Mouse (Mus musculus) A20 (cell line): ENCODE measurements around the gene Olfr91.
A peak's percentile ranks its signal among the peaks of the same experiment; 100 is the strongest.
"Not testable (repeated sequence)": the region's sequence is repeated elsewhere in the genome, so short reads cannot be mapped to it uniquely, and the experiment has no call there.

ENCODE experiments used
- DNase-seq: peaks from one replicate; pipeline ENCODE4 v3.0.0-alpha.2; 2011; ENCODE audit warnings: low read depth, low spot score

Olfr91 gene

DNA sequence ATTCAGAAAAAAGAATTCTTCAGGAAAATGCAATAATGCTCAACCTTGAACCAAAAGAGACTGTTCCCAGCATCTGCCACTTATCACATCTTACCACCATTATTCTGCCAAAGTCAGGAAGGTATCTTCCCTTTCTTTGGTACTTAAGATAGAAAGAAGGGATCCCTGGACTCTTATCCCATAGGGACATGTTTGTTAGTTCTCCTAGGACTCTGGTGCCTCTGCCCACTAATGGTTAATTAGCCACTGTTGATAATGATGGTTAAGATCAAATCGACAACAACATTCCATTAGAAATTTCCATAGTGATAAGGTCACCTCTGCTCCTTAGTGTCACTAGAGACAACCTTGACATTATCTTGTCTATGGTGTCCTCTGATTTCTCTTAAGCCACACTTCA is at the start of gene Olfr91:
Olfr91 (minus strand) TSS at position 101 of the 400 bp plus-strand sequence.
- no peak for DNase-seq

DNA sequence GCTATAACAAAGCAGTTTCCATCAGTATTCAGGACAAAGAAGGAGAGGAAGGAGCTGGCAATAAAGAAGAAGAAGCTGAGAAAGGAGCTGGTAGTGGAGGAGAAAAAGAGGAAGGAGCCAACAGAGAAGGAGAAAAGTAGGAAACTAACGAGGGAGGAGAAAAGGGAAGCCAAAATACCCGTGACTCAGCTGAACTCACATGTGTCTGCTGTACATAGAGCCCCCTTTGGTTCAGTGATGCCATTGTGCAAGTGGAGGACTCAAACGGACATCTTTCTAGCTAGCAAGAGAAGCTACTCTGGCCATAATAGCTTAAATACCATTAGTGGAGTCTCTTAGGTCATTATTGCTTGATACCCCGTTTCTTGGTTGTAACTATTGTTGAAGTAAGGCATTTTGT is 33.3 kb upstream of the Olfr91 start:
- DNase-seq, result not testable (repeated sequence)

DNA sequence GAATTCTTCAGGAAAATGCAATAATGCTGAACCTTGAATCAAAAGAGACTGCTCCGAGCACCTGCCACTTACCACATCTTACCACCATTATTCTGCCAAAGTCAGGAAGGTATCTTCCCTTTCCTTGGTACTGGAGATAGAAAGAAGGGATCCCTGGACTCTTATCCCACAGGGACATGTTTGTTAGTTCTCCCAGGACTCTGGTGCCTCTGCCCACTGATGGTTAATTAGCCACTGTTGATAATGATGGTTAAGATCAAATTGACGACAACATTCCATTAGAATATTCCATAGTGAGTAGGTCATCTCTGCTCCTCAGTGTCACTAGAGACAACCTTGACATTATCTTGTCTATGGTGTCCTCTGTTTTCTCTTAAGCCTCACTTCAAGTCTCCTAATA is 21.9 kb upstream of the Olfr91 start, which contains the start of gene Olfr92:
Olfr92 (minus strand) TSS at position 101 of the 400 bp plus-strand sequence.
- DNase-seq, result no peak

DNA sequence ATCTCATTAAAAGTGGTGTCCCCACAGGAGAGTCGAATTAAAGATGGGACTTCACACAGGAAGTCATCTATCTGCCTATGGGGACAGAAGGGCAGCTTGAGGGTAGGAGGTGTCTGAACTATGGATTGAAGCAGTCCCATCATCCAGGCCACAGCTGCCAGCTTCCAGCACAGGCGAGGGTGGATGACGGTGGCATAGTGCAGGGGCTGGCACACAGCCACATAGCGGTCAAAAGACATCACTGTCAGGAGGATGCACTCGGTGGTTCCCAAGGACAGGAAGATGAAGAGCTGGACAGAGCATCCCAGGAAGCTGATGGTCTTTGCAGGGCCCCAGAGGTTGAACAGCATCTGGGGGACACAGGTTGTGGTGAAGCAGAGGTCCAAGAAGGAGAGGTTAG is 4.8 kb downstream of the Olfr91 start:
- no peak for DNase-seq

DNA sequence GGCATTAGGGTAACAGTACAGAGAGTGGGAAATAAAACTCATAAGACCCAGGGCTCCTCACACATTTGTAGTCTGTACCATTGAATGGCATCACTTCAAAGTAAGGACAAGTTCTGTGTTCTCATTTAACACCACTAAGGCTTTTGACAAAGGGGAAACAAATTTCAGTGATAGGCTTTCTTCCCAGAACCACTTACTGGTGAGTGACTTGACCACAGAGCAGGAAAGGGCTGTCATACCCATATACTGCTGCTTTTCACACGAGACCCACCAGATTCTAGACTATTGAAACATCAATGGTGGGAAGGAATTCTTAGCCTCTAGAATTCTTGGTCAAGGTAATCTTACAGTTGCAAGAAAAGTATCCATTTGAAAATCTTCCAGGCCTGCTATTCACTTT is 5.9 kb downstream of the Olfr91 start:
- no peak for DNase-seq

DNA sequence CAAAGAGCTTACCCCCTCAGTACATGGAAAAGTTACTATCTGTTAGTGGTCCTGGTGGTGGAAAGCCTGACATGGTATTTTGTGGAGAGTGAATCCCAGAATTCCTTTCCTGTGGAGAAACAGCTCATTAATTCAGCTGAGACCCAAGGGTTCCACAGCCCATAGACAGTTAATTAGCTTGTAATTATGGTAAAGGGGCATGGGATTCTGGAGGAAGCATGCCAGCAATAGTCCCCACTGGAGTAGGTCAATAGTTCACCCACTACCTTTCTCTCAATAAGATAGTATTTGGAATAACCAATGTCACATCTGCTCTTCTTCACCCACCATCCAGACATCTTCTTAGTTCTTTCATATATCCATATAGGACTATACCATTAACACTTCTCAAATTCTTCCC is 9.7 kb downstream of the Olfr91 start, which contains the start of gene Olfr90:
Olfr90 (minus strand) TSS at position 101 of the 400 bp plus-strand sequence.
- DNase-seq, result no peak

DNA sequence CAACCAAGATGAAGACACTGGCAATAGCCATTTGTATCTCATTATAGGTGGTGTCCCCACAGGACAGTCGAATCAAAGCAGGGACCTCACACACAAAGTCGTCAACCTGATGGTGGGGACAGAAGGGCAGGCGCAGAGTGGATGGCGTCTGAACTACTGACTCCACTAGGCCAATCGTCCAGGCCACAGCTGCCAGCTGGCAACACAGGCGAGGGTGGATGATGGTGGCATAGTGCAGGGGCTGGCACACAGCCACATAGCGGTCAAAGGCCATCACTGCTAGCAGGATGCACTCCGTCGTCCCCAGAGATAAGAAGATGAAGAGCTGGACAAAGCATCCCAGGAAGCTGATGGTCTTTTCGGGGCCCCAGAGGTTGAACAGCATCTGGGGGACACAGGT is 12.5 kb downstream of the Olfr91 start:
- no peak for DNase-seq

DNA sequence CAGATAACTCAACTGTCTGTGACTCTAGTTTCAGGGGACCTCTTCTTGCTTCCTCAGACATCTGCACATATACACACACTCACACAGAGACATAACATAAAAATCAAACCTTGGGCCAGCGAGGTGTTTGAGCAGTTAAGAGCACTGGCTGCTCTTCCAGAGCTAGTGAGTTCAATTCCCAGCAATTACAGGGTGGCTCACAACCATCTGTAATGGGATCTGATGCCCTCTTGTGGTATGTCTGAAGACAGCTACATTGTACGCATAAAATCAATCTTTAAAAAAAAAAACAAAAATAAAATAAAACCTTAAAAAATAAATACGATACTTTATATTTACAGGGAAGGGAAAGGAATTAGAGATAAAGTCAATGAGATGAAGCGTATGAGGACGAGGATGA is 13.4 kb downstream of the Olfr91 start:
- peak; percentile 26 for DNase-seq

DNA sequence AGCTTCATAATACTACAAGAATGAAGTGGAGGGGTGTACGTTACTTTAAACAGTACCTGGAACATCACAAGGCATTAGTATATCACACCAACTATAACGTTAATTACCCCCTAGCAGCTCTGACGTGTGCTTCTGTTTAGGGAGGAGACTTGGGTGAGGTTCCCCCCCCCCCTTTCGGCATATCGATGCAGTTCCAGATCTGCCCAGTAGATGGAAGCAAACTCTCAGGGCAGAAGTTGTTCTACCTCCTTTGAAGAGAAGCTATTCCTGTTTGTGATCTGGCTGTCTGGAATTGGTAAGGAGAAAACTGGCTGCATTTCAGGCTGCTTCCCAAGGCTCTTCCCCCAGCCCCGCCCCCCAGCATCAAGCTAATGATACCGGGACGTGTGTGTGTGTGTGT is 14.8 kb downstream of the Olfr91 start:
- DNase-seq, result peak; percentile 73

DNA sequence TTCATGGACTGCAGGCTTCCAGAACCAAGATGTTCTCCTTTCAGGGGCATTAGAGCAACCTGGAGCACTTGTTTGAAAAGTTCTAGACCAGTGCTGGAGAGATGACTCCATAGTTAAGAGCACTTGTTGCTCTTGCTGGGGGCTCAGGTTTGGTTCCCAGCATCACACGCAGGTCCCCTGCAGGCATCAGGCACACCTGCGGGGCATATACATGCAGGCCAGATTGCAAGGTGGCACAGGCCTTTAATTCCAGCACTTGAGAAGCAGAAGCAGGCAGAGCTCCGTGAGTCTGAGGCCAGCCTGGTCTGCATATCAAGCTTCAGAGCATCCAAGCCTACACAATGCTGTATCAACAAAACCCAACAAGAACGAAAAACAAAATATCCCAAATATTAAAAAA is 16.4 kb downstream of the Olfr91 start:
- no peak for DNase-seq

DNA sequence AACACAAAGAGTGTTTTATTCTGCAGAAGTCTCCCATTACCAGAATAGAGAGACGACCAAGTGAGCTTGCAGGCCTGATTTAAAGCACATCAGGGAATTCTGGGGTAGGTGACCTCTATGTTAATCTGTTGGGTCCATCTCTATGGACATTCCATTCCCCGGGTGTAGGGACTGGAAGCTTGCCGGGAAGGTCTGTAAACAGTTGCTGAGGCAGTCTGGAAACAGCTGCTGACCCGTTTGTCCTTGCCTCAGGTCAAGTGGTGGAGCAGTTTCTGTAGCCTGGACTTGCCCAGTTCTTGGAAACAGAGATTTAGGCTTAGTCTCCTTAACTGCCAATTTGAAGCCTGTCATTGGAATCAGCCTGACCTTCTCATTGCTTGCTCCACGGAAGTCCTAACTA is 18.0 kb downstream of the Olfr91 start:
- DNase-seq, result no peak

DNA sequence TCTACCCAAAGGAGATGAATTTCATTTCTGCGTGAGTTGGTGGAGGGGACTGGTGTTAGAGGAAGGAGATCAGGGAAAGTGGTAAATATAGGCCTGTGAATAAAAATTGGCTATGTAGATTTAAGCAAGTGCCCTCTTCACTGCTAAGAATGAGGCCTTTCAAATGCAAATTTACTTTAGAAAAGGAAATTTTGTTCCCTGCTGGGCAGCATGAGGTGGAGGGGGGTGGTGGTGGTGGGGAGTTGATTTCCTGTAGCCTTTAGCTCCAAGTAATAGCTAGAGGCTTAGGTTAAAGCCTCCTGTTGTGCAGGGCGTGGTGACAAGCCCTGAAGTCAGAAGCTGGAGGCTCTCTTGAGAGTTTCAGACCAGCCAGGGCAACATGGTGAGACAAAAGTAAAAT is 19.1 kb downstream of the Olfr91 start:
- DNase-seq, result no peak

DNA sequence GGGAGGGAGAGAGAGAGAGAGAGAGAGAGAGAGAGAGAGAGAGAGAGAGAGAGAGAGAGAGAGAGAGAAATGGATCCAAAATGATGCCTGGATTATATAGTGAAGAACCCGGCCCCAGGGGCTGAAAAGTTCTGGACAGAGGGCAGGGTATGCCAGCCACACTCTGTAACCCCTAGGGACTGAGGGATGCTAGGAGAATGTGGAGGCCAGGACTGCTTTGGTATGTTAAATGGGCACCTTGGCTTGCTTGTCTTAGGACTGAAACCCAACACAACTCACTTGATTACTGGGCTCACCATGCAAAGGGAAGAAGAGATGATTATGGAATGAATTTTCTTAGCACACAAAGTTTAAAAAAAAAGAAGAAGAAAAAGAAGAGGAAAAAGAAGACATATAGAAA is 19.9 kb downstream of the Olfr91 start:
- DNase-seq, result no peak

DNA sequence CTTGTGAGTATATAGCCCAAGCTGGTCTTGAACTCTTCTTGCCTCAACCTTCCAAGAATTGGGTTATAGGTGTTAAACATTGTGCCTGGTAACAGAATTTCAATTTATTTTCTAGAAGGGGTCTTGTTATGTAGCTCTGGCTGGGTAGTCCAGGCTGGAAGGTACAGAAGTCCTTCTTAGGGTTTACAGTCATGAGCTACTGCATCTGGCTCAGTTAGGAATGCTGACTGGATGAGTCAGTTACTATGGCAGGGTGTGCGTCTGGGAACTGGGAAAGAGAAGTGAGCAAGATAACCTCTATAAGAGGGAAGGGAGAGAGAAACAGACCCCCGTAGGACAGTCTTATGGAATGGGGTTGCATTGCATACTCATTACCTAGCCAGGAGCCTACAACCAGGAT is 22.3 kb downstream of the Olfr91 start:
- no peak for DNase-seq

DNA sequence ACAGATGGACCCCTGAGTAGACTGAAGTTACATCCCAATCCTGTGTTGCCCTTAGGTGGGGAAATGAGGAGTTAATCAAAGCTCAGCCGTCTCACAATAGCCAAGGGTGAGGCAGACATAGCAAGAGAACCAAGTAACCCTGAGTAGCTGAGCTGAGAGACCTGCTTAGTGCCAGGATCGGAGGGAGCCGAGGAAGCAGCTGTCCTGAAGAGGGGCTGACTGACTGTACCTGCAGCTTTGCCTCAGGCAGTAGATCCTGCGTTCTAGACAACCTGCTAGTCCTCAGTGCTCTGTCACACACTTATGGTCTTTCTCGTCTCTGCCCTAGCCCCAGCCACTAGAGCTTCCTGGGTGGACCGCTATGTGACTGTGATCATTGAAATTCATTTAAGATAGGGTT is 22.9 kb downstream of the Olfr91 start:
- DNase-seq, result no peak

DNA sequence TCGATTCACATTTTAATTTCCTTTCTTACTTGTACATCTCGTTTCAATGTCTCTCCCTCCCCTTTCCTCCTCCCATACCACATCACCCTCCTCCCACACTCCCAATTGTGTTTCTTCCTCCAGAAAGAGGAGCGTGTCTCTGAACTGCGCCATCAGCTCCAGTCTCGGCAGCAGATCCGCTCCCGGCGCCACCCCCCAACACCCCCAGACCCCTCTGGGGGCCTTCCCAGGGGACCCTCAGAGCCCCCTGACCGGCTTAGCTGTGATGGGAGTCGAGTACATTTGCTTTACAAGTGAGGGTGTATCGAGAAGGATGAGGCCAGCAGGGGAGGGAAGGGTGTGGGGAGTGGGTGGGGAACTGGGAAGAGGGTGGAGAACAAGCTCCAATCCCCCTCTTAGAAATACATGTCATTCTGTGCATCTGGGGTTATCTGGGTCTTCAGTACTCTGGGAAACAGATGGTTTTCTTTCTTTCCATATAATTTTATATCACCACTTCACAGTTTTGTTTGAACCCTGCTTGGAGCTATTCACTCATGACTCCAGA is 25.3 kb downstream of the Olfr91 start:
- no peak for DNase-seq

DNA sequence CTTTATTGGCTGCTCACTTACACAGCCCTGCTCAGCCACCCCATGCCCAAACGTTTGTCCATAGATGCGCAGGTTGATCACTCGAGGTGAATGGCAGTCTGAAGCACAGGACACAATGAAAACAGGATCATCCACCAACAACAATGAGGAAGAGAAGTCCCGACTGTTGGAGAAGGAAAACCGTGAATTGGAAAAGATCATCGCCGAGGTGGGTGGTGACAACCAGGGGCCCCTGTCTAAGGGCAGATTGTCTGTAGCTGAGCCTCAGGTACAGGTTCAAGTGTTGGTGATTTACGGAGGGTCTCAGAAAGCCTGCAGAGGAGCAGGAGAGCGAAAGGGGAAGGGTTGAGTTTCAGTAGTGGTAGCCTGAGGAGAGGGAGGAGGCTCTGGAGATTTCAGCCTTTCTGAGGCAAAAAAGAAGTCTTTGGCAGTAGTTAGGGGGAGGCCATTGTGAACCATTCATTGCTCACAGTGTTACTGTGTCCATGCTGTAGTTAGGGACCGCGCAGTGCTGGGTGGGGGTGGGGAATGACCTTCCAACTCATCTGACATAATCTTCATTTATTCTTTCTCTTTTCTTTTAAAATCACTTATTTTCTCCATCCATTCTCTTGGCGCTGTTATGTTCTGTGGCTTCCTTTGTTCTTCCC is 25.9 kb downstream of the Olfr91 start:
- DNase-seq, result no peak

DNA sequence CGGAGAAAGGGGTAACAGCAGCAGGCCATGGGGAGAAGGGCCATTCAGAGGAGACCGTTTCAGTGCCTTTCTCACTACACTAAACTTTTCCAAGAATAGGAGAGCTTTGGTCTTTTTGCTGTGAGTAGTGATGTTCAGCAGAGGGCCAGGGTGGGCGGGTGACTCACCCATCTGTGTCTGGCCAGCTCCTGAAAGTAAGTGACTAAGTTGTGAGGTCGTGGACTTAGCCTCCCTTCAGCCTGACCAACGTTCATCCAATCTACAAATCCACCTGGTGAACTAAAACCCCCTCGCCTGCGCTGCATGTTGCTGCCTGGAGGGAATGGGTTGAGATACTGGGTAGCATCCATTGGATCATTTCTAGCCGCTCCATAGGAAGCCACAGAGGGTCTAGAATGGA is 28.0 kb downstream of the Olfr91 start:
- DNase-seq, result no peak

DNA sequence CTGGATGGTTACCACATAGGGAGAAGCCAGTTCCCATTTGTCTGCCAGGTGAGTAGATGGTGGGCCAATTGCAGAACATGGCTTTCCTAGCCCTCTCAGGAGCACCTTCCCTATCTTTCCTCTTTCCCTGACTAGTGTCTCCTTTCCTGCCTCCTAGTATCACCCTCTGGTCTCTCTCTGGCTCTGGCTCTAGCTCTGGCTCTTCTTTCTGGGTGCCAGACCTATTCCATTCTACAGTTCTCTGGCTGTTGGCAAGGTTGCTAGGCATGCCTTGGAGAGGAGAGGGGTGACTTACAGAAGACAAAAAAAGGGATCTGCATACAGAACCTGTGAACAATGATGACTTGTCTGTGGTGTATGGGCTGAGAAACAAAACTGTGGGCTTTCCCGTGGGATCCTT is 30.2 kb downstream of the Olfr91 start:
- DNase-seq, result no peak

DNA sequence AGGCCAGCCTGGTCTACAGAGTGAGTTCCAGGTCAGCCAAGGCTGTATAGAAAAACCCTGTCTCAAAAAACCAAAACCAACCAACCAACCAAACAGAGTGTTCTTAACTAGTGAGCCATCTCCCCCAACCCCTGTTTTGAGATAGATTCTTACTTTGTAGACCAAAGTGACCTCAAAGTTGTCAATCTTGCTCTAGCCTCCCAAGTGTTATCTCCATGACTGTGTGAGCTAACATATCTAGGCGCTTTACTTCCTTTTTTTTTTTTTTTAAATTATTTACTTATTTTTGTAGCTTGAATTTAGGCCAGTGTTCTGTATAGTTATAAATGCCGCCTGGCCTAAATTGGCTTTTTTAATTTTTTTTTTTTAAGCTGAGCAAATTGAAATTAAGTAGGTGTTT is 32.1 kb downstream of the Olfr91 start:
- DNase-seq, result no peak

DNA sequence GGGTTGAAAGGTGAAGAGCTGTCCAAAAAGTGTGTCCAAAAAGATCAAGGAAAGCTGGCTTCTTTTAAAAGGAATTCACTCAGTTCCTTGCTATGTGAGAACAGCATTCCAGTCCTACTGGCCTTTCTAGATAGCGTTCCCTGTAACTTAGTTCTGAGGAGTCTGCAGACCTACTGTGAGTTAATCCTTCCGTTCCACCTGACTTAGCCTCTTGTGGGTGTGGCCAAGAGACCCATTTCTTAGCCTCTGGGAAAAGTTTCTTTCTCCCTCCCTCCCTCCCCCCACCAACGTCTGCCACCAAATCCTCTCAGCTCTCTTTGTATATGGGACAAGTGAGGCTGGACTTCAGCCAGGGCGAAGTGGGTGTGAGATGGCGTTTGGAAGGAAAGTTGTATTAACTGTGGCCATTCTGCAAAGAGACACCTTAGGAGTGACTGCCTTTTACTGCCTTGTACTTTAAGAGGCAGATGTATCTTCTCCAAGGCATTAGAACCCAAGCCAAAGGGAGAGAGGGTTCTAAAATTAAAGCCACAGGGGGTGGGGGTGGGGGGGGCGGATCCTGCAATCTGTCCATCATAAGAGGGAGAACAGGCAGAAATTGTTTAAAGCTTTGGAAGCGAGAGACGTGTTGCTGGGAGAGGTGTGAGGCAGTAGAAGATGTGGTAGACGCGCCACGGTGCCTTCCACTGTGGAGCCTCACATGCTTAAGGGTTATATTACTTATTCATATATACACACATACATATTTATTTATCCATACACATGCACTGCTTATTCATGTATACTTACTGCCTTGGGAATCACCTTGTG is 34.2 kb downstream of the Olfr91 start:
- no peak for DNase-seq

DNA sequence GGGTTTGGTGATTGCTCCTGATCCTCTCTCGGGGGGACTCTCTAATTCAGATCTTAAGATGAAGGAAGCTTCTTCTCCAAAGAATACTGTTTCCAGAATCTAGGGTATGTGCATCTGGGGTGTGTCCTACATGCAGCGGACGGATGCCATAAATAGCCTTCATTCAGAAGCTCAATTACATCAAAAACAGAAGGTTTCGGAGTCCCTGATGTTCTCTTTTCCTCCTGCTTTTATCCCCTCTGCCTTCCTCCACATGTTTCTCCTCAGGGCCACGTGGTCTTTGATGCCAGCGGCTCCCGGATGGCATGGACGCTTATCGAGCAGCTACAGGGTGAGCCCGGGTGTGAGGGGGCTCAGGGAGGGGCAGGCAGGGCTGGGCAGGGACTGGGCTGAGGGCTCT is 35.0 kb downstream of the Olfr91 start:
- no peak for DNase-seq

DNA sequence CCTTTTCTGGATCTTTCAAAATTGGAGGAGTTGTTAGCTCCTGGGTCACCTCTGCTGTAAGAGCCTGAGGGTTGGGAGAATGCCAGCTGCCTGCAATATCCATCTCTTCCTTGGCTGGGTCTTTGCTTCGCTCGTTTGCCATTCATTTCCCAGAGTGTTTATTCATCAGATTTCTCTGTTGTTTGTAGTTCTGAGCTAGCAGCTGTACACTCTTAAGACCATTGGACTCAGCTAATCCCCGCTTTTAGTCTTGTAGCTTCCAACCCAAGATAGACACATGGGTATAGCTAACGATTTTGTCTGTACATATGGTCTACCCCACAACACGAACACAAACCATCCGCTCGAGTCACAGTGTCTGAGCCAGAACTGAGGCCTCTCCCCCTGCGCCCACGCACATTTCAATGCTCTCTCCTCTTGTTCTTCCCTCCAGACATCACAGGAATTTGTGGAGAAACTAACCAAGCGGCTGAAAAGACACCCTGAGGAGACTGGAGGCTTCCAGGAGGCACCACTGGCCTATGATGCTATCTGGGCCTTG is 35.9 kb downstream of the Olfr91 start:
- no peak for DNase-seq
